Mouse (Mus musculus) erythroblast, embryonic 14.5 days (primary cell): ENCODE data around the gene Cacna1d. TPM values are rescaled to one million over a fixed set of nuclear protein-coding genes. Genes with fewer than 3 reads are reported as not detected.

Experiments used
- H3K27me3 ChIP-seq: 2 replicates; pipeline ENCODE4 v1.6.1; 2012; ENCODE audit warnings: inconsistent platforms; ENCODE audit not compliant: control insufficient read depth
- H3K36me3 ChIP-seq: 2 replicates; pipeline ENCODE4 v1.6.1; 2012; ENCODE audit warnings: mild to moderate bottlenecking, inconsistent platforms; ENCODE audit not compliant: control insufficient read depth
- H3K4me1 ChIP-seq: 2 replicates; pipeline ENCODE4 v1.6.1; 2012; ENCODE audit warnings: inconsistent platforms; ENCODE audit not compliant: control insufficient read depth
- H3K4me3 ChIP-seq: replicated peaks from 2 replicates; pipeline ENCODE3; 2012; ENCODE audit warnings: moderate library complexity, mild to moderate bottlenecking, inconsistent platforms
- H3K9me3 ChIP-seq: 2 replicates; pipeline ENCODE4 v1.6.1; 2012; ENCODE audit warnings: low read length, inconsistent platforms, mixed read lengths; ENCODE audit not compliant: control insufficient read depth
- GATA1 ChIP-seq: IDR thresholded peaks from 2 replicates; pipeline ENCODE4 v1.6.1; 2012; ENCODE audit warnings: low read length, inconsistent platforms, mixed read lengths
- TAL1 ChIP-seq: IDR thresholded peaks from 3 replicates; pipeline ENCODE4 v1.6.1; 2012; ENCODE audit warnings: low read length, inconsistent platforms, mixed read lengths
- polyA plus RNA-seq: library from polyadenylated mRNA; stranded (reverse); fragments of >175 nt; gene quantifications from 2 replicates; pipeline ENCODE4 v1.2.3, GENCODE M21; 2012

The Cacna1d gene
- polyA plus RNA-seq, 1 experiment, result not detected

DNA sequence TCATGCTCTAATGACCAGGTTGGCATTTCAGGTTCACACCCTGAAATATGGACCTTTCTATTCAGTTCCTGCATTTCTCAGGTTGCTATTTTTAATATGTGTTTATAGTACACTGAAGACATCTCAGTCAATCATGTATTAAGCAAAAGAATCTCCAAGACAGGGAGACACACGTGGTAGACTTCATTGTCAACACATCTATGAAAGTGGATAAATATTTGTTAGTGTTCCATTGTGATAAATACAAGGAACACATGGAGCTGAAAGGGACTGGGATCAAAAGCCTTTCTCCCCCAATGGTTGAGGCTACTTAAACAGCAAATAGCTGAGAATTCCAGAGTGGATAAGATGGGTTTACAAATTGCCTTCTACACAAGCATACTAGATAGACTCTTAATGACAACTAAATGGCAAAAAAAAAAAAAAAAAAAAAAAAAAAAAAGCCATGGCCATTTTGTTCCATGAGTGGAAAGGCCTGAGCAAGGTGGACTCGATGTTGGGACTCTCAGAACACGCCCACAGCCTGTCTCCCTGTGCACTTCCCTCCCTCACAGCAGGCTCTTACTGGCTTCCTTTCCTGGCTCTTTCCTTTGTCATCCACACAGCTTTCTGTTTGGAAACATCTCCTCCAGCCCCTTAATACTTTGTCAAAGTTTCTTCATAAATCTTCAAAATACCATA, 127.6 kb downstream of the Cacna1d start:
- TF ChIP-seq TAL1 (peak; percentile 27; the same call in 1 of the 3 replicates), GATA1 (no peak)
- Histone ChIP-seq H3K27me3 (no peaks in the 10 kb centered on the region), H3K4me3 (no peak overlapping the region), H3K4me1 (no peaks in the 10 kb centered on the region), H3K36me3 (no peaks in the 10 kb centered on the region), H3K9me3 (no peaks in the 10 kb centered on the region)

DNA sequence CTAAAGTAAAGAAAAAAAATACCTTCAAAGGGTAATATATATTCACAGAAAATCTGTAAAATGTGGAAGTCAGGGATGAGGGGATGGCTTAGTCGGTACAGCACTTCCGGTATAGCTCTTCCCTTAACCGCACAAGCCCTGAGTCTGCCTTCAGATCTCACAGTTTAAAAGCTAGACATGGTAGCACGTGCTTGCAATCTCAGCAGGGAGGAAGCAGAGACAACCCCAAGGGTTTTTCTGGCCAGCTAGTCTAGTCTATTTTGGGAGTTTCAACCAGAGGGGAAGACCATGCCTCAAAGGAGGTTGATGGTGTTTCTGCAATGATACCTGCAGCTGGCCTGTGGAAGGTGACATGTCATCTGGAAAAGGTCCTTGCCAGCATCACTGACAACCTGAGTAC, 128.9 kb downstream of the Cacna1d start:
- Histone ChIP-seq H3K9me3 (no peaks in the 10 kb centered on the region), H3K4me1 (no peaks in the 10 kb centered on the region), H3K36me3 (no peaks in the 10 kb centered on the region), H3K27me3 (no peaks in the 10 kb centered on the region), H3K4me3 (no peak overlapping the region)
- TF ChIP-seq TAL1, result no peak
- TF ChIP-seq GATA1, result no peak

DNA sequence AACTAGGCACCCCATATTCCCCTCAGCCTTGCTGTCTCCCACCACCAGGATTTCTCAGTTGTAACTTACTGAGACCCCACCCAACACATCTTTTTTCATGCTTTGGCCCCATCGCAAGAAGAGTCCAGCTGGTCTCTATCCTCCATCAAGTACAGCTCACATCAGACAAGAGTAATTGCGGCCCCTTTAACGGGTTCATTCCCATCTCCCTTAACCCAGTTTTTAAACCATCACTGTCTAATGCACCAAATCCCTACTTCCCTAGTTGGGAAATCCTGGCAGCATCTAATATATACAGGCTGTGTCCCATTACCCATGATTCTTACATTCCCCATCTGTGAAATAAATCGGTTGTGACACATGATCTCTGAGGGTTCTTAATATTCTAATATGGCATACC, 130.8 kb downstream of the Cacna1d start:
- Histone ChIP-seq H3K9me3 (no peaks in the 10 kb centered on the region), H3K4me3 (no peak overlapping the region), H3K27me3 (peaks cover 7% of the 10 kb centered on the region), H3K36me3 (no peaks in the 10 kb centered on the region), H3K4me1 (no peaks in the 10 kb centered on the region)
- TF ChIP-seq GATA1, result no peak
- TF ChIP-seq TAL1, result no peak

DNA sequence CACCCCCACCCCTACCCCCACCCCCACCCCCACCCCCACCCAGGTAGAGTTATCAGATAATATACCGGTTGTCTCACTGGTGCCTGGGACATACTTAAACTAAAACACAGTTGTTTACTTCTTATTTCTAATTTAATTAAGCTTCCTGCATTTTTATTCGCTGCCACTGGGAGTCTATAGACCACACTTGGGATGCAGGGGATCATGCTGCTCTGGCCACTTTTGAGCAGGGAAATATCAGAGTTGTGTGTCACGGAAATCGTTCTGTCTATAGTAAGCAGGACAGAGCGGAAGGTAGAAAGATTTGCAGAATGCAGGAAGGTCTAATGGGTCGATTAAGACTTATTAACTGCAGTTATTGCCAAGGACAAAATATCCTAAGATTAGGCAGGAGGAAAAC, 131.3 kb downstream of the Cacna1d start:
- TF ChIP-seq GATA1 (no peak), TAL1 (no peak)
- no peaks in the 10 kb centered on the region for H3K36me3 ChIP-seq

GRCm38 (mm10) chr14:30358028-30358427, 133.2 kb downstream of the Cacna1d start:
- TF ChIP-seq GATA1, result no peak
- no peak for TF ChIP-seq TAL1
- no peaks in the 10 kb centered on the region for H3K36me3 ChIP-seq
- H3K4me3 ChIP-seq, result no peak overlapping the region
- peaks cover 31% of the 10 kb centered on the region for H3K27me3 ChIP-seq
- H3K4me1 ChIP-seq, result no peaks in the 10 kb centered on the region
- no peaks in the 10 kb centered on the region for H3K9me3 ChIP-seq

More for the DNA sequence above, 131.3 kb downstream of the Cacna1d start:
- H3K27me3 ChIP-seq, result peaks cover 12% of the 10 kb centered on the region
- no peaks in the 10 kb centered on the region for H3K9me3 ChIP-seq
- no peaks in the 10 kb centered on the region for H3K4me1 ChIP-seq
- H3K4me3 ChIP-seq, result no peak overlapping the region

DNA sequence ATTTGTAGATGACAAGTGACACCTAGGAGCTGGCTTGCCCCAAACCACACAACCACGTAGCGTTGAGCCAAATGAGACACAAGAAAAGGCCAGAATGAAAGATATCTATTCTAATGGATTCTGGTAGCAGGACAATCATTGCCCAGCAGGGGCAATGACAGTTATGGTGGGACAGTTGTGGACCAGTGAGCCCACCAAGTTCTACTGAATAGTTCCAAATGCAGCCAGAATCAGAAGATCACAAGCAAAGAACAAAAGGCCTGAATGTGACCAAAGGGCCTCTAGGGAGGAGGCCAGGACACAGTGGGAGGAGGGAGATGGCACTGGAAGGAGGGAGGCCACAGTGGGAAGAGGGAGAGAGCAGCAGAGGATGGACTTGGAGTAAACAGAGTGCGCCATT, 134.8 kb downstream of the Cacna1d start:
- no peaks in the 10 kb centered on the region for H3K4me1 ChIP-seq
- H3K9me3 ChIP-seq, result peaks cover 5% of the 10 kb centered on the region; the same call in 1 of the 2 replicates
- no peaks in the 10 kb centered on the region for H3K36me3 ChIP-seq
- no peak overlapping the region for H3K4me3 ChIP-seq
- peaks cover 46% of the 10 kb centered on the region for H3K27me3 ChIP-seq
- TF ChIP-seq TAL1 (no peak), GATA1 (no peak)

- no peaks in the 10 kb centered on the region for H3K36me3 ChIP-seq
- H3K4me3 ChIP-seq, result no peak overlapping the region
- H3K27me3 ChIP-seq, result peaks cover 60% of the 10 kb centered on the region
- TF ChIP-seq TAL1 (no peak), GATA1 (no peak)
- H3K9me3 ChIP-seq, result peaks cover 5% of the 10 kb centered on the region; the same call in 1 of the 2 replicates
- H3K4me1 ChIP-seq, result no peaks in the 10 kb centered on the region
These were observed 136.5 kb downstream of the Cacna1d start for GRCm38 (mm10) chr14:30354761-30355160.

- H3K36me3 ChIP-seq, result no peaks in the 10 kb centered on the region
- H3K9me3 ChIP-seq, result peaks cover 5% of the 10 kb centered on the region; the same call in 1 of the 2 replicates
- TF ChIP-seq GATA1, result no peak
- no peak for TF ChIP-seq TAL1
- H3K4me1 ChIP-seq, result no peaks in the 10 kb centered on the region
- no peak overlapping the region for H3K4me3 ChIP-seq
- H3K27me3 ChIP-seq, result peaks cover 61% of the 10 kb centered on the region
These were observed 137.2 kb downstream of the Cacna1d start for GRCm38 (mm10) chr14:30354127-30354463.

- peak overlapping the region; percentile 12 for H3K4me3 ChIP-seq
- no peaks in the 10 kb centered on the region for H3K36me3 ChIP-seq
- peaks cover 5% of the 10 kb centered on the region; the same call in 1 of the 2 replicates for H3K9me3 ChIP-seq
- TF ChIP-seq TAL1 (no peak), GATA1 (no peak)
- H3K4me1 ChIP-seq, result no peaks in the 10 kb centered on the region
- peaks cover 62% of the 10 kb centered on the region for H3K27me3 ChIP-seq
These were observed 137.7 kb downstream of the Cacna1d start for GRCm38 (mm10) chr14:30353291-30354126.
